Mouse (Mus musculus): ENCODE measurements around the gene Tex37.

DNA sequence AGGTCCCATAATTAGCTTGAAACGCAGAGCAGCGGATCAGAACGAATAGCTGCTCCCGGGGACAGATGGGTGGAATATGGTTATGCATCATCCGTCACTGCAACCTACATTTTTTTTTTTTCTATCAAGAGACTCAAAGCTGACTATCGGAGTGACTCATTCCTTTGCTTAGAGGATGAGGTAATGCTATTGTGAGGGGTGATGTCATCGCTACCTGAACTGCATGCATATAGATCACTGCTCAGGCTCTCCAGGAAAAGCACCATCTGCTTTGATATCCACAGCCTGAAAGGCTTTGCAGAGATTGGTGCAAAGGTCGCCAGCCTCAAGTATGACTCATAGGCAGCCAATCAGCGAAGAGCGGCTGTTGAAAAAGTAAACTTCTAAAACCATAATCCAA is 46.6 kb downstream of the Tex37 start:
- TF ChIP-seq EP300 (IDR thresholded peaks at IDR 0.05; ENCODE audit: low read depth) (no peak), CTCF (IDR thresholded peaks at IDR 0.05; ENCODE audit: low read depth) (no peak)

Data from liver, embryonic 14.5 days (tissue).